Mouse (Mus musculus) midbrain, embryonic 10.5 days (tissue): ENCODE data around the gene Sp2. TPM values are rescaled to one million over a fixed set of nuclear protein-coding genes. Genes with fewer than 3 reads are reported as not detected.

Experiments used
- DNase-seq: peaks from one replicate; pipeline ENCODE4 v3.0.0-alpha.2; 2017; ENCODE audit warnings: low spot score
- H3K27ac ChIP-seq: fragments of 300-500 bp; sonication (generic); replicated peaks from 2 replicates; pipeline ENCODE4 v1.5.1; 2016; ENCODE audit warnings: mild to moderate bottlenecking
- H3K27me3 ChIP-seq: fragments of 300-500 bp; sonication (generic); 2 replicates; pipeline ENCODE4 v1.6.1; 2016; ENCODE audit warnings: low read depth, mild to moderate bottlenecking; ENCODE audit not compliant: poor library complexity, severe bottlenecking
- H3K36me3 ChIP-seq: fragments of 300-500 bp; sonication (generic); 2 replicates; pipeline ENCODE4 v1.6.1; 2016; ENCODE audit warnings: mild to moderate bottlenecking, moderate library complexity
- H3K4me1 ChIP-seq: fragments of 300-500 bp; sonication (generic); 2 replicates; pipeline ENCODE4 v1.6.1; 2016
- H3K4me3 ChIP-seq: fragments of 300-500 bp; sonication (generic); 2 replicates; pipeline ENCODE4 v1.5.1; 2016; ENCODE audit warnings: mild to moderate bottlenecking, moderate library complexity
- H3K9me3 ChIP-seq: fragments of 300-500 bp; sonication (generic); replicated peaks from 2 replicates; pipeline ENCODE4 v1.6.1; 2016; ENCODE audit warnings: mild to moderate bottlenecking
- WGBS: fragments of 180-500 bp; shearing (Covaris S2); methylation state at CpG from one replicate; pipeline ENCODE4 v1.1.7; 2016; 5-methylcytosine and 5-hydroxymethylcytosine counted together
- polyA plus RNA-seq: library from polyadenylated mRNA; unstranded; fragments of >200 nt; fragmentation: Nextera tagmentation; extraction: Ambion mirVana; gene quantifications from 2 replicates; pipeline ENCODE4 v1.2.1, GENCODE M21; 2016

Sp2 gene
- polyA plus RNA-seq, 1 experiment from 2014 or later = 30.5 TPM

- Histone ChIP-seq H3K27me3 (no peaks in the 10 kb centered on the region), H3K4me3 (peak overlapping the region; percentile 87), H3K4me1 (peaks cover 37% of the 10 kb centered on the region), H3K36me3 (peaks cover 9% of the 10 kb centered on the region), H3K27ac (peak overlapping the region; percentile 100; the same call in 1 of the 2 replicates), H3K9me3 (no peaks in the 10 kb centered on the region)
- WGBS = 88% methylated on average over 10 of the region's 10 CpGs
- no peak for DNase-seq
These were observed 7.0 kb downstream of the Sp2 start for GRCm38 (mm10) chr11:96975511-96976378.

- no peak for DNase-seq
- Histone ChIP-seq H3K27me3 (no peaks in the 10 kb centered on the region), H3K27ac (no peak overlapping the region), H3K9me3 (no peaks in the 10 kb centered on the region), H3K4me1 (peaks cover 42% of the 10 kb centered on the region), H3K36me3 (peaks cover 11% of the 10 kb centered on the region), H3K4me3 (no peak overlapping the region)
- 90% methylated on average over 5 of the region's 5 CpGs for WGBS
These were observed 7.9 kb downstream of the Sp2 start for GRCm38 (mm10) chr11:96974813-96975212.

- no peak for DNase-seq
- WGBS = 91% methylated on average over 5 of the region's 5 CpGs
- Histone ChIP-seq H3K4me3 (no peak overlapping the region), H3K27me3 (no peaks in the 10 kb centered on the region), H3K36me3 (peaks cover 11% of the 10 kb centered on the region), H3K27ac (no peak overlapping the region), H3K9me3 (no peaks in the 10 kb centered on the region), H3K4me1 (peaks cover 50% of the 10 kb centered on the region)
These were observed 9.3 kb downstream of the Sp2 start for GRCm38 (mm10) chr11:96973426-96973964.

GRCm38 (mm10) chr11:96972906-96973305 is 9.9 kb downstream of the Sp2 start:
- peaks cover 11% of the 10 kb centered on the region for H3K36me3 ChIP-seq
- H3K9me3 ChIP-seq = no peaks in the 10 kb centered on the region
- 80% methylated on average over 5 of the region's 5 CpGs for WGBS
- no peak for DNase-seq
- no peak overlapping the region for H3K27ac ChIP-seq
- H3K4me3 ChIP-seq = no peak overlapping the region
- no peaks in the 10 kb centered on the region for H3K27me3 ChIP-seq
- peaks cover 47% of the 10 kb centered on the region for H3K4me1 ChIP-seq

DNA sequence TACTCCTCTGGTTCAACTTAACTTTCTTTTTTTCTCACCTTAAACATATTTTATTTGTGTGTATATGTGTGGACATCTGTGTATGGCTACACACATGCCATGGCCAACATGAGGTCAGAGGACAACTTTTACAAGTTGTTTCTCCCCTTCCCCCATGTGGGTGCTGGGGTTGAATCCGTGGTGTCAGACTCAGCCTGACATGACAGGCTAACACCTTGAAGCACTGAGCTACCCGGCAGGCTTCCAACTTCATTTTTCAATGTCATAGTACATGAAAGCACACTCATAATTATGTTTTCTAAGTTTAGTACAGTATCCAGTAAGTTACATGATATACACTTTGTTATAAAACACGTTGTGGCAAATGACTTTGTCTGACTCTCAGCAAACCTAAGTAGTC is 12.4 kb downstream of the Sp2 start:
- Histone ChIP-seq H3K27me3 (no peaks in the 10 kb centered on the region), H3K36me3 (peaks cover 14% of the 10 kb centered on the region), H3K4me3 (no peak overlapping the region), H3K27ac (no peak overlapping the region), H3K4me1 (peaks cover 28% of the 10 kb centered on the region), H3K9me3 (no peaks in the 10 kb centered on the region)
- 88% methylated on average over 3 of the region's 3 CpGs for WGBS
- DNase-seq = no peak

DNA sequence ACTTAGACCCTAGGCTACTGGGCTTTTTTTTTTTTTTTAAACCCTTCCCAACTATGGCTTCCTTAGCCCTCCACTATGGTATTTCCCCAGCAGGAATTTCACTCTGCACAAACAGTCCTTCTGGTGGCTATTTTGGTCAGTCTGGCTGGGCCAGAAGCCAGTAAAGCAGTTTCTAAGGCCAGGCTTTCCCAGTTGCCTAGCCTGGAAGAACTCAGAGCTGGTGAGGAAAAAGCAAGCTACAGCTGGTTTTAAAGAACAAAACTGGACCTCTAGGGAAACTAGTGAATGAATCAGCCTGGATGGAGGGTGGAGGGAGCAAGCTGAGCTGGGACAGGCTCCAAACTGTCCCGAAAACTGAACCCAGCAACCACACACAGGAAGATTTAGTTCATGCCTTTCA is 13.0 kb downstream of the Sp2 start:
- WGBS = 70% methylated on average over 1 of the region's 1 CpGs
- no peak overlapping the region for H3K4me3 ChIP-seq
- DNase-seq = no peak
- no peak overlapping the region for H3K27ac ChIP-seq
- peaks cover 25% of the 10 kb centered on the region for H3K4me1 ChIP-seq
- peaks cover 14% of the 10 kb centered on the region for H3K36me3 ChIP-seq
- H3K27me3 ChIP-seq = no peaks in the 10 kb centered on the region
- H3K9me3 ChIP-seq = no peaks in the 10 kb centered on the region

- Histone ChIP-seq H3K27ac (no peak overlapping the region), H3K36me3 (peaks cover 14% of the 10 kb centered on the region), H3K4me3 (no peak overlapping the region), H3K4me1 (peaks cover 25% of the 10 kb centered on the region), H3K9me3 (no peaks in the 10 kb centered on the region), H3K27me3 (no peaks in the 10 kb centered on the region)
- WGBS = 74% methylated on average over 5 of the region's 5 CpGs
- no peak for DNase-seq
These were observed 13.5 kb downstream of the Sp2 start for GRCm38 (mm10) chr11:96969280-96969722.

DNA sequence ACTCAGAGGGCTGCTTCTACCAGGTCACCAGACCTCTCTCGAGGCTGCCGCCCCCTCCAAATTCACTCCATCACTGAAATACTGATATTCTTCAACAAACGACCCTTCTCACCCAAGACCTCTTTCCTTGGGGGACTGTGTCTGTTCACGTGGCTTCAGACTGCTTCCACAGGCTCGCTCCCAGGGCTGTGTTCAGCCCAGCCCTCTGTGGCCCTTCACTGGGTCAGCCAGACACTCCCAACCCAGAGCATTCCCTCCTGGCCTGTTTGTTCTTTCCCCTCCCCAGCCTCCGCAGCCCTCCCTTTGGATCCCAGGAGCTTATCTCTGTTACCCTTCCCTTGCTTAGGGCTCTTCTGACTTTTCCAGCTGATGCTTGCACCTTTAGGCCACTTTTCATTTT is 14.3 kb downstream of the Sp2 start:
- H3K4me1 ChIP-seq = peaks cover 27% of the 10 kb centered on the region
- no peaks in the 10 kb centered on the region for H3K9me3 ChIP-seq
- H3K27me3 ChIP-seq = no peaks in the 10 kb centered on the region
- DNase-seq = no peak
- H3K36me3 ChIP-seq = peaks cover 12% of the 10 kb centered on the region
- H3K27ac ChIP-seq = no peak overlapping the region
- 60% methylated on average over 6 of the region's 6 CpGs for WGBS
- H3K4me3 ChIP-seq = no peak overlapping the region

- no peak overlapping the region for H3K27ac ChIP-seq
- no peaks in the 10 kb centered on the region for H3K9me3 ChIP-seq
- peaks cover 15% of the 10 kb centered on the region for H3K36me3 ChIP-seq
- WGBS = 93% methylated on average over 11 of the region's 11 CpGs
- H3K4me3 ChIP-seq = no peak overlapping the region
- peaks cover 29% of the 10 kb centered on the region for H3K4me1 ChIP-seq
- no peaks in the 10 kb centered on the region for H3K27me3 ChIP-seq
- DNase-seq = no peak
These were observed 15.1 kb downstream of the Sp2 start for GRCm38 (mm10) chr11:96967544-96968269.

- H3K27me3 ChIP-seq = no peaks in the 10 kb centered on the region
- DNase-seq = no peak
- WGBS = 95% methylated on average over 13 of the region's 13 CpGs
- H3K4me1 ChIP-seq = peaks cover 29% of the 10 kb centered on the region
- H3K27ac ChIP-seq = no peak overlapping the region
- no peak overlapping the region for H3K4me3 ChIP-seq
- H3K9me3 ChIP-seq = no peaks in the 10 kb centered on the region
- H3K36me3 ChIP-seq = peaks cover 22% of the 10 kb centered on the region
These were observed 15.7 kb downstream of the Sp2 start for GRCm38 (mm10) chr11:96966914-96967543.

- WGBS = 96% methylated on average over 3 of the region's 3 CpGs
- H3K9me3 ChIP-seq = no peaks in the 10 kb centered on the region
These were observed 16.6 kb downstream of the Sp2 start for GRCm38 (mm10) chr11:96966172-96966571.

DNA sequence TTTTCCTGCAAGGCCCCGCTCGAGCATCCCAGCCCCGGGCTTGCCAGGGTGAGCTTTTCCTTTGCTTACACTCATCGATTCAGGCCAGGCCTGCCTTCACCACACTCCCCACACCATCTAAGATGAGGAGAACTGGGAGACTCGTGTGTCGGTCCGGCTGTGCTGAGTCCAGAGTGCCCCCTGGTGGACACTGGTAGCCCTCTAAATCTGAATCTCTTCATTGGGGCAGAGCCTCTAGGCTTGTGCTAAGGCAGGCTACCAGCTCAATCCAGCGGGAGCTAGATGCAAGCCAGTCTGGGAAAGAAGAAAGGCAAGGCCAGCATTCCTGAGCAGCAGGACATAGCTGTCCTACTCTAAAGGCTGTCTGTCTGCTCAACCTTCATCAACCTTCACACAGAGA is 19.2 kb downstream of the Sp2 start:
- 18% methylated on average over 8 of the region's 8 CpGs for WGBS
- H3K36me3 ChIP-seq = peaks cover 50% of the 10 kb centered on the region
- peaks cover 13% of the 10 kb centered on the region; the same call in 1 of the 2 replicates for H3K4me1 ChIP-seq
- H3K27ac ChIP-seq = peak overlapping the region; percentile 49; the same call in 1 of the 2 replicates
- no peaks in the 10 kb centered on the region for H3K27me3 ChIP-seq
- DNase-seq = peak; percentile 81
- H3K9me3 ChIP-seq = no peaks in the 10 kb centered on the region
- no peak overlapping the region for H3K4me3 ChIP-seq

More at GRCm38 (mm10) chr11:96966172-96966571, 16.6 kb downstream of the Sp2 start:
- Histone ChIP-seq H3K4me3 (no peak overlapping the region), H3K27me3 (no peaks in the 10 kb centered on the region), H3K4me1 (peaks cover 29% of the 10 kb centered on the region), H3K27ac (no peak overlapping the region), H3K36me3 (peaks cover 30% of the 10 kb centered on the region)
- no peak for DNase-seq
